Mouse (Mus musculus) T-helper 2 cell (primary cell): ENCODE measurements at regions not wholly inside any gene's neighbourhood (a gene's known extent, or its start where the extent isn't known, plus 50 kb on each side); places are given as distances from the start of the nearest gene placed in this dataset.

Experiments
- in situ Hi-C: fragments of 300-600 bp; cut with MboI, MseI; formaldehyde crosslinking; loops from one replicate; pipeline ENCODE4 v1.15.1; 2025; ENCODE audit warnings: high pct_unique_total_duplicates

GRCm38 (mm10) chr13:93243076-93243475 lies 50.9 kb upstream of the Tent2 start:
- in situ Hi-C loops = loop anchor here (10.0 kb wide), 1 partner anchor 258 kb away; no protein-coding TSS in a partner anchor

GRCm38 (mm10) chr13:93248711-93249110 lies 50.7 kb upstream of the Homer1 start:
- in situ Hi-C loops = loop anchor here (10.0 kb wide), 1 partner anchor 264 kb away; no protein-coding TSS in a partner anchor
